ENCODE assay signal across 21 mouse cellular contexts in genomic region chr4:40499812-40500591, GRCm38 (mm10). TPM values are rescaled to one million over a fixed set of nuclear protein-coding genes. Genes with fewer than 3 reads are reported as not detected.
"Had no signal": no experiment of that assay in that cellular context is flagged by ENCODE, and none has a peak within 500 bp of the region (broad histone marks: within the 10 kb centered on the region; RNA-seq: fewer than 3 reads in every experiment).

No protein-coding gene starts in this region.

- H3K27ac ChIP-seq: kidney, embryonic 15.5 days; left cerebral cortex, adult 2 months; limb, embryonic 13.5 days; liver, embryonic 12.5 days; liver, embryonic 15.5 days; lung, embryonic 15.5 days; midbrain, embryonic 12.5 days had no signal

- ATAC-seq: liver, embryonic 12.5 days had no signal

- H3K36me3 ChIP-seq: kidney, embryonic 15.5 days; limb, embryonic 13.5 days; liver, embryonic 12.5 days; liver, embryonic 15.5 days; lung, embryonic 15.5 days; midbrain, embryonic 12.5 days had no signal

- H3K9ac ChIP-seq: kidney, embryonic 15.5 days; limb, embryonic 13.5 days; liver, embryonic 12.5 days; liver, embryonic 15.5 days; lung, embryonic 15.5 days; midbrain, embryonic 12.5 days had no signal

- DNase-seq: kidney, adult 11 months; kidney, adult 8-10 months; kidney, postnatal 10 days; kidney, postnatal 36 days; layer of hippocampus, postnatal 36 days; liver; lung, adult 18-20 months; lung, postnatal 10 days; lung, postnatal 36 days; retina, postnatal 1 day; thymus, adult 18-20 months; thymus, postnatal 36 days had no signal

- H3K4me3 ChIP-seq: kidney, embryonic 15.5 days; left cerebral cortex, adult 2 months; limb, embryonic 13.5 days; liver, embryonic 12.5 days; liver, embryonic 15.5 days; lung, embryonic 15.5 days; megakaryocyte, embryonic 14.5 days; midbrain, embryonic 12.5 days; myocyte had no signal

- H3K27me3 ChIP-seq: kidney, embryonic 15.5 days; liver, embryonic 12.5 days; liver, embryonic 15.5 days; lung, embryonic 15.5 days; megakaryocyte, embryonic 14.5 days; midbrain, embryonic 12.5 days had no signal

- H3K9me3 ChIP-seq: kidney, embryonic 15.5 days; limb, embryonic 13.5 days; liver, embryonic 12.5 days; liver, embryonic 15.5 days; lung, embryonic 15.5 days; midbrain, embryonic 12.5 days had no signal

- H3K4me2 ChIP-seq: kidney, embryonic 15.5 days; limb, embryonic 13.5 days; liver, embryonic 12.5 days; liver, embryonic 15.5 days; lung, embryonic 15.5 days; midbrain, embryonic 12.5 days had no signal

- H3K4me1 ChIP-seq: kidney, embryonic 15.5 days; liver, embryonic 12.5 days; liver, embryonic 15.5 days; lung, embryonic 15.5 days; megakaryocyte, embryonic 14.5 days; midbrain, embryonic 12.5 days had no signal

RNA-seq across cellular contexts. Expression of gene Tmem215, which starts 28.0 kb away (rescaled TPM):
- polyA plus RNA-seq: myocyte had no signal
